ENCODE assay signal across 22 mouse cellular contexts in the genomic region with DNA sequence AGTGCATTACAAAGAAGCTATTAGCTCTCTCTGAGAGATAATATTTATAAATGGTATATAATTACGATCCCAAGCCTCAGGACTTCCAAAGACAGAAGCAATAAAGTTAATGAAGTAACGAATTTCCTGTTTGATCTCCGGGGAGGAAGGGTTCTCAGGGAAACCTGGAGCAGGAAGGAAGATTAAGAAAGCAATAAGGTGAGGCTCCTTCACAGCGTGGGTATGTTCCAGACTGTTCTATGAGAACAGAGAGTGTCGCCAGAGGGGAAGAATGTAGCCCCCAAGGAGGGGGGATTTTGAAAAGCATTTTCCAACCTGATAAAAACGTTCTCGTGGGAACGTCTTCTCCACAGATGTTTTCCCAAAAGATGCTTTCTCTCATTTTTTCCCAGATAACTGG. TPM values are rescaled to one million over a fixed set of nuclear protein-coding genes. Genes with fewer than 3 reads are reported as not detected.
DNase-seq lines count a peak whose midpoint lies in the region; ATAC-seq and TF ChIP-seq lines count a peak whose summit lies in the region.
"Had no signal": no experiment of that assay in that cellular context is flagged by ENCODE, and none has a peak within 500 bp of the region (broad histone marks: within the 10 kb centered on the region; RNA-seq: fewer than 3 reads in every experiment).

No protein-coding gene starts in this region.

- H3K9me3 ChIP-seq in kidney, embryonic 16.5 days (ENCODE audit: low read length): no peaks in the 10 kb centered on the region
- H3K9me3 ChIP-seq in stomach, embryonic 16.5 days (replicated peaks; ENCODE audit: control insufficient read depth, low read length): no peaks in the 10 kb centered on the region
- no peaks in the 10 kb centered on the region for H3K9me3 ChIP-seq in stomach, postnatal 0 days (ENCODE audit: control insufficient read depth, low read length)
- no peaks in the 10 kb centered on the region for H3K9me3 ChIP-seq in intestine, postnatal 0 days (ENCODE audit: control insufficient read depth)
- H3K9me3 ChIP-seq in midbrain, embryonic 10.5 days (replicated peaks): no peaks in the 10 kb centered on the region
- H3K9me3 ChIP-seq: forebrain, embryonic 12.5 days; heart, embryonic 12.5 days; limb, embryonic 13.5 days; liver, embryonic 12.5 days; midbrain, embryonic 12.5 days had no signal

- H3K9ac ChIP-seq in kidney, embryonic 16.5 days (replicated peaks; ENCODE audit: low read length): no peak overlapping the region
- no peak overlapping the region for H3K9ac ChIP-seq in stomach, embryonic 16.5 days (ENCODE audit: low read length)
- H3K9ac ChIP-seq in stomach, postnatal 0 days (ENCODE audit: low read length): no peak overlapping the region
- no peak overlapping the region for H3K9ac ChIP-seq in intestine, postnatal 0 days (ENCODE audit: low read depth, low read length)
- H3K9ac ChIP-seq: forebrain, embryonic 12.5 days; heart, embryonic 12.5 days; hindbrain, embryonic 14.5 days; limb, embryonic 13.5 days; liver, embryonic 12.5 days; liver, postnatal 0 days; midbrain, embryonic 12.5 days had no signal

- no peaks in the 10 kb centered on the region for H3K36me3 ChIP-seq in kidney, embryonic 16.5 days (ENCODE audit: insufficient read depth, low read length)
- H3K36me3 ChIP-seq in stomach, embryonic 16.5 days (ENCODE audit: control insufficient read depth, insufficient read depth, low read length): no peaks in the 10 kb centered on the region
- no peaks in the 10 kb centered on the region for H3K36me3 ChIP-seq in stomach, postnatal 0 days (ENCODE audit: control insufficient read depth, insufficient read depth, low read length)
- no peaks in the 10 kb centered on the region for H3K36me3 ChIP-seq in intestine, postnatal 0 days (ENCODE audit: control insufficient read depth, insufficient read depth)
- H3K36me3 ChIP-seq in midbrain, embryonic 10.5 days: no peaks in the 10 kb centered on the region
- H3K36me3 ChIP-seq: forebrain, embryonic 12.5 days; heart, embryonic 12.5 days; limb, embryonic 13.5 days; liver, embryonic 12.5 days; midbrain, embryonic 12.5 days had no signal

- ATAC-seq in kidney, embryonic 16.5 days (ENCODE audit: low FRiP score, low TSS enrichment): no peak
- no peak for ATAC-seq in stomach, embryonic 16.5 days (ENCODE audit: insufficient read depth, low FRiP score)
- no peak for ATAC-seq in stomach, postnatal 0 days (ENCODE audit: low FRiP score, low TSS enrichment)
- ATAC-seq in intestine, postnatal 0 days: peak; percentile 22; the same call in 1 of the 2 replicates
- ATAC-seq: activated CD4-positive, CD25-positive, alpha-beta regulatory T cell, adult 4 months had no signal

- WGBS in kidney, embryonic 16.5 days: 20% methylated on average over 8 of the region's 8 CpGs
- WGBS in stomach, embryonic 16.5 days: 35% methylated on average over 8 of the region's 8 CpGs
- whole genome bisulfite sequencing in stomach, postnatal 0 days: 44% methylated on average over 8 of the region's 8 CpGs
- 17% methylated on average over 8 of the region's 8 CpGs for WGBS in intestine, postnatal 0 days
- 83% methylated on average over 8 of the region's 8 CpGs for WGBS in midbrain, embryonic 10.5 days

- 0 out of 2 replicates have a peak overlapping the region, but pooled peaks have one; percentile 23 for H3K4me2 ChIP-seq in kidney, embryonic 16.5 days (replicated peaks; ENCODE audit: low read depth, low read length)
- peak overlapping the region; percentile 20; the same call in 1 of the 2 replicates for H3K4me2 ChIP-seq in stomach, embryonic 16.5 days (ENCODE audit: low read depth, low read length)
- H3K4me2 ChIP-seq in stomach, postnatal 0 days (replicated peaks; ENCODE audit: low read depth): no peak overlapping the region
- peak overlapping the region; percentile 39 for H3K4me2 ChIP-seq in intestine, postnatal 0 days (replicated peaks; ENCODE audit: low read depth)
- H3K4me2 ChIP-seq: forebrain, embryonic 12.5 days; hindbrain, embryonic 14.5 days; limb, embryonic 13.5 days had no signal

- no peak for TF ChIP-seq EP300 in stomach, postnatal 0 days (optimal IDR thresholded peaks at IDR 0.05)

- no peaks in the 10 kb centered on the region for H3K27me3 ChIP-seq in kidney, embryonic 16.5 days (ENCODE audit: insufficient read depth, low read length)
- H3K27me3 ChIP-seq in stomach, embryonic 16.5 days (ENCODE audit: control insufficient read depth, insufficient read depth, low read length): no peaks in the 10 kb centered on the region
- no peaks in the 10 kb centered on the region for H3K27me3 ChIP-seq in stomach, postnatal 0 days (ENCODE audit: control insufficient read depth, insufficient read depth, low read length)
- no peaks in the 10 kb centered on the region for H3K27me3 ChIP-seq in intestine, postnatal 0 days (replicated peaks; ENCODE audit: control insufficient read depth, insufficient read depth, low read length)
- no peaks in the 10 kb centered on the region for H3K27me3 ChIP-seq in midbrain, embryonic 10.5 days (ENCODE audit: low read depth, poor library complexity, severe bottlenecking)
- H3K27me3 ChIP-seq: forebrain, embryonic 12.5 days; heart, embryonic 12.5 days; limb, embryonic 13.5 days; midbrain, embryonic 12.5 days had no signal

- no peak overlapping the region for H3K4me3 ChIP-seq in kidney, embryonic 16.5 days (ENCODE audit: low read length)
- no peak overlapping the region for H3K4me3 ChIP-seq in stomach, embryonic 16.5 days (replicated peaks; ENCODE audit: low read length)
- no peak overlapping the region for H3K4me3 ChIP-seq in stomach, postnatal 0 days (ENCODE audit: low read depth, low read length)
- H3K4me3 ChIP-seq in intestine, postnatal 0 days (ENCODE audit: low read depth, low read length): no peak overlapping the region
- no peak overlapping the region for H3K4me3 ChIP-seq in midbrain, embryonic 10.5 days
- H3K4me3 ChIP-seq: forebrain, embryonic 12.5 days; left cerebral cortex, adult 2 months; limb, embryonic 13.5 days; liver, embryonic 12.5 days had no signal

- TF ChIP-seq CTCF in stomach, postnatal 0 days (IDR thresholded peaks at IDR 0.05; ENCODE audit: low read depth): no peak
- TF ChIP-seq CTCF in intestine, postnatal 0 days (IDR thresholded peaks at IDR 0.05; ENCODE audit: low read depth): no peak

- no peak overlapping the region for H3K27ac ChIP-seq in kidney, embryonic 16.5 days (ENCODE audit: low read length)
- no peak overlapping the region for H3K27ac ChIP-seq in stomach, embryonic 16.5 days (ENCODE audit: low read length)
- H3K27ac ChIP-seq in stomach, postnatal 0 days (replicated peaks): no peak overlapping the region
- H3K27ac ChIP-seq in intestine, postnatal 0 days (ENCODE audit: low read depth, low read length): no peak overlapping the region
- H3K27ac ChIP-seq in midbrain, embryonic 10.5 days (replicated peaks): no peak overlapping the region
- H3K27ac ChIP-seq: forebrain, embryonic 12.5 days; hindbrain, embryonic 14.5 days; left cerebral cortex, adult 2 months; limb, embryonic 13.5 days; liver, embryonic 12.5 days; midbrain, embryonic 12.5 days had no signal

- DNase-seq in kidney, adult 11 months: no peak
- DNase-seq in stomach, postnatal 0 days (ENCODE audit: low spot score): no peak
- DNase-seq in midbrain, embryonic 10.5 days (ENCODE audit: low spot score): no peak
- DNase-seq: adrenal gland, postnatal 36 days; B cell, adult 2 months; cerebellum, adult 2 months; cerebellum, postnatal 14 days; gastrocnemius, postnatal 36 days; kidney, postnatal 14 days; liver, postnatal 0 days; right cerebral cortex, postnatal 4 days had no signal

- peaks cover 13% of the 10 kb centered on the region for H3K4me1 ChIP-seq in kidney, embryonic 16.5 days (ENCODE audit: insufficient read depth, low read length)
- H3K4me1 ChIP-seq in stomach, embryonic 16.5 days (ENCODE audit: control insufficient read depth, insufficient read depth, low read length): peaks cover 3% of the 10 kb centered on the region; the same call in 1 of the 2 replicates
- no peaks in the 10 kb centered on the region for H3K4me1 ChIP-seq in stomach, postnatal 0 days (replicated peaks; ENCODE audit: control insufficient read depth, insufficient read depth)
- H3K4me1 ChIP-seq in intestine, postnatal 0 days (replicated peaks; ENCODE audit: control insufficient read depth, insufficient read depth, low read length): 0 out of 2 replicates have a peak, but pooled peaks cover 5% of the 10 kb centered on the region
- H3K4me1 ChIP-seq in midbrain, embryonic 10.5 days: 0 out of 2 replicates have a peak, but pooled peaks cover 5% of the 10 kb centered on the region
- H3K4me1 ChIP-seq: heart, embryonic 12.5 days; midbrain, embryonic 12.5 days had no signal

RNA-seq across cellular contexts. Expression of a gene that starts 48.9 kb away (rescaled TPM):
- polyA plus RNA-seq in kidney, embryonic 16.5 days (2015; fragmentation: Nextera tagmentation; extraction: Ambion mirVana): 67.6 and 69.5 TPM in 2 replicates
- 57.8 and 69.5 TPM in 2 replicates for polyA plus RNA-seq in stomach, embryonic 16.5 days (2015; fragmentation: Nextera tagmentation; extraction: Ambion mirVana)
- polyA plus RNA-seq in stomach, postnatal 0 days (2015; fragmentation: Nextera tagmentation; extraction: Ambion mirVana): 27.3 and 34.9 TPM in 2 replicates
- 22.2 and 22.6 TPM in 2 replicates for polyA plus RNA-seq in intestine, postnatal 0 days (2015; fragmentation: Nextera tagmentation; extraction: Ambion mirVana)
- polyA plus RNA-seq in midbrain, embryonic 10.5 days (2016; fragmentation: Nextera tagmentation; extraction: Ambion mirVana): 25.0 and 26.0 TPM in 2 replicates
